Mouse (Mus musculus): ENCODE data around the gene Rab37. TPM values are rescaled to one million over a fixed set of nuclear protein-coding genes. Genes with fewer than 3 reads are reported as not detected.

Gene Rab37
- polyA plus RNA-seq, 1 experiment from 2014 or later = 1.7 TPM

GRCm38 (mm10) chr11:115107403-115107916 lies 16.2 kb downstream of the Rab37 start:
- Histone ChIP-seq H3K27ac (no peak overlapping the region), H3K36me3 (no peaks in the 10 kb centered on the region), H3K9me3 (no peaks in the 10 kb centered on the region), H3K9ac (no peak overlapping the region), H3K4me3 (no peak overlapping the region), H3K4me1 (peaks cover 4% of the 10 kb centered on the region; the same call in 1 of the 2 replicates), H3K27me3 (no peaks in the 10 kb centered on the region), H3K4me2 (no peak overlapping the region)
- 12% methylated on average over 4 of the region's 4 CpGs for WGBS
- no peak for ATAC-seq (ENCODE audit: borderline replicate concordance, extremely low read depth, low FRiP score, low TSS enrichment)

GRCm38 (mm10) chr11:115108176-115108575 lies 16.9 kb downstream of the Rab37 start:
- 74% methylated on average over 8 of the region's 8 CpGs for WGBS
- H3K36me3 ChIP-seq = no peaks in the 10 kb centered on the region
- peaks cover 4% of the 10 kb centered on the region; the same call in 1 of the 2 replicates for H3K4me1 ChIP-seq
- no peak overlapping the region for H3K4me3 ChIP-seq
- H3K9ac ChIP-seq = no peak overlapping the region
- no peak overlapping the region for H3K4me2 ChIP-seq
- no peaks in the 10 kb centered on the region for H3K9me3 ChIP-seq
- no peak overlapping the region for H3K27ac ChIP-seq
- no peaks in the 10 kb centered on the region for H3K27me3 ChIP-seq
- no peak for ATAC-seq (ENCODE audit: borderline replicate concordance, extremely low read depth, low FRiP score, low TSS enrichment)

GRCm38 (mm10) chr11:115110271-115110670 lies 19.0 kb downstream of the Rab37 start:
- Histone ChIP-seq H3K27ac (no peak overlapping the region), H3K9ac (no peak overlapping the region), H3K4me1 (peaks cover 4% of the 10 kb centered on the region; the same call in 1 of the 2 replicates), H3K36me3 (no peaks in the 10 kb centered on the region), H3K9me3 (no peaks in the 10 kb centered on the region), H3K4me3 (no peak overlapping the region), H3K4me2 (no peak overlapping the region), H3K27me3 (no peaks in the 10 kb centered on the region)
- no peak for ATAC-seq (ENCODE audit: borderline replicate concordance, extremely low read depth, low FRiP score, low TSS enrichment)
- WGBS = 79% methylated on average over 3 of the region's 5 CpGs

DNA sequence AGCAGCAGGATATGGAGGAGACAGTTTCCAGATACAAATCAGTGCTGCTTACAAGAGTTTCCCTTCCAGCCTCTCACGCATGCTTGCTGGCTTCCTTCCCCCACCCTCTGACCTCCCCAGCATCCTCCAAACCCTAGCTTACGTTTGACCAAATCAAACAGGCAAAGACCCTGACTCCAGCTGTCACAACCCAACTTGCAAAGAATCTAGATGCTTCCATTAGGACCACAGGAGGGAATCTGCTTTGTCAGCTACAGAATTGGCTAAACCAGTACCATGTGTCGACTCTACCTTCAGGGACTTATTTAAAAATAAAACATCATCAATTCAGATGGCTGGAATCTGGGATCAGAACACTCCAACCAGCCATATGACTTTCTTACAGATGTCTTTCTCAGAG lies 21.0 kb downstream of the Rab37 start:
- no peak for ATAC-seq (ENCODE audit: borderline replicate concordance, extremely low read depth, low FRiP score, low TSS enrichment)
- no peaks in the 10 kb centered on the region for H3K36me3 ChIP-seq
- H3K9ac ChIP-seq = no peak overlapping the region
- no peak overlapping the region for H3K27ac ChIP-seq
- no peak overlapping the region for H3K4me3 ChIP-seq
- H3K27me3 ChIP-seq = no peaks in the 10 kb centered on the region
- H3K4me1 ChIP-seq = peaks cover 3% of the 10 kb centered on the region; the same call in 1 of the 2 replicates
- no peaks in the 10 kb centered on the region for H3K9me3 ChIP-seq
- H3K4me2 ChIP-seq = no peak overlapping the region
- WGBS = 30% methylated on average over 3 of the region's 3 CpGs

DNA sequence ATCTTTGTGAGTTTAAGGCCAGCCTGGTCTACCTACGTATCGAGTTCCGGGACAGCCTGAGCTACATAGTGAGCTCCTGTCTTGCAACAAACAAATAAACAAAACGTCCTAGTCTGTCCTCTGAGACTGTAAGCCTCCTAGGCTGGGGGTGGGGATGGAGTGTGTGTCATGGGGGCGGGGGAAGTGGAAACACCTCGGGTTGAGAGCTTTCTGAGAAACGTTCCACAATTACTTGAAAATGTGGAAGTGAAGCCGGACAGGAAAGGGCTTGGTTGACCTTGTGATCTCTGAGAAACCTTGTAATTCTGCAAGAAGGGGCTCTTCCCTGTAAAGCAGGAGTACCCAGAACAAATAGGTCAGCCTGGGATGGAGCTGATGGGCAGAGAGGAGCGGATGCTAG lies 28.2 kb downstream of the Rab37 start:
- Histone ChIP-seq H3K4me1 (no peaks in the 10 kb centered on the region), H3K9me3 (no peaks in the 10 kb centered on the region), H3K36me3 (no peaks in the 10 kb centered on the region), H3K4me3 (no peak overlapping the region), H3K27ac (no peak overlapping the region), H3K9ac (no peak overlapping the region), H3K4me2 (no peak overlapping the region), H3K27me3 (no peaks in the 10 kb centered on the region)
- no peak for ATAC-seq (ENCODE audit: borderline replicate concordance, extremely low read depth, low FRiP score, low TSS enrichment)
- WGBS = 58% methylated on average over 9 of the region's 9 CpGs

GRCm38 (mm10) chr11:115128483-115128882 lies 37.3 kb downstream of the Rab37 start:
- Histone ChIP-seq H3K36me3 (no peaks in the 10 kb centered on the region), H3K27ac (no peak overlapping the region), H3K4me3 (no peak overlapping the region), H3K4me2 (no peak overlapping the region), H3K27me3 (no peaks in the 10 kb centered on the region), H3K4me1 (no peaks in the 10 kb centered on the region), H3K9ac (no peak overlapping the region), H3K9me3 (no peaks in the 10 kb centered on the region)
- 51% methylated on average over 4 of the region's 4 CpGs for WGBS
- ATAC-seq (ENCODE audit: borderline replicate concordance, extremely low read depth, low FRiP score, low TSS enrichment) = no peak

DNA sequence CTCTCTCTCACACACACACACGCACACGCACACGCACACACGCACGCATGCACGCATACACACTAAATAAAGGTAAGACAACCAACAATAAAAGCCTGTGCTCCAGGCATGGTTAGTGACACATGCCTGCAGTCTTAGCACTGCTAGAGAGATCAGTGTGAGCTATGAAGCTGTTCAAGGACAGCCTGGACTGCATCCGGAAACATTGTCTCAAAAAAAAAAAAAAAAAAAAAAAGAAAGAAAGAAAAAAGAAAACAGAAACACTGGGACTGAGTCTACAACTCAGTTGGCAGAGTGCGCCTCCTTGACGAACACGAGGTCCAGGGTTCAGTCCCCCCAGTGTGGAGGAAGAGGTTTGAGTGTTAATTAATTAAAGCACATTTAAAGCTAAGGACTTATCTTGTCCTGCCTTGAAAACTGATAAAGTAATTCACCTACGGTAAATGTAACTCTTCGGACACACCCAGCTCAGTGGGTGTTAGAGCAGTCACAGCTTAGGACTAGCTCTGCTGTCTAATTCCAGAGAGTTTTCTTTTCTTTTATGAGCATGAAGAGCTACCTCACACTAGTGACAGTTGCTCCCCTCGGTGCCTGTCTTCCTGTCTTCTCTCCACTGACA lies 38.4 kb downstream of the Rab37 start:
- no peak overlapping the region for H3K9ac ChIP-seq
- ATAC-seq (ENCODE audit: borderline replicate concordance, extremely low read depth, low FRiP score, low TSS enrichment) = no peak
- WGBS = 86% methylated on average over 13 of the region's 13 CpGs

GRCm38 (mm10) chr11:115131768-115132381 lies 40.6 kb downstream of the Rab37 start:
- H3K4me1 ChIP-seq = no peaks in the 10 kb centered on the region
- H3K9ac ChIP-seq = no peak overlapping the region
- WGBS = 70% methylated on average over 8 of the region's 8 CpGs
- no peak overlapping the region for H3K4me2 ChIP-seq
- H3K27ac ChIP-seq = no peak overlapping the region
- H3K9me3 ChIP-seq = no peaks in the 10 kb centered on the region
- no peak overlapping the region for H3K4me3 ChIP-seq
- no peaks in the 10 kb centered on the region for H3K36me3 ChIP-seq
- no peak for ATAC-seq (ENCODE audit: borderline replicate concordance, extremely low read depth, low FRiP score, low TSS enrichment)
- H3K27me3 ChIP-seq = no peaks in the 10 kb centered on the region

More for the DNA sequence above, 38.4 kb downstream of the Rab37 start:
- no peaks in the 10 kb centered on the region for H3K36me3 ChIP-seq
- H3K9me3 ChIP-seq = no peaks in the 10 kb centered on the region
- H3K4me1 ChIP-seq = no peaks in the 10 kb centered on the region
- no peak overlapping the region for H3K4me2 ChIP-seq
- H3K27me3 ChIP-seq = no peaks in the 10 kb centered on the region
- H3K4me3 ChIP-seq = no peak overlapping the region
- H3K27ac ChIP-seq = no peak overlapping the region

GRCm38 (mm10) chr11:115133800-115134199 lies 42.6 kb downstream of the Rab37 start, which contains the start of gene Cd300lf:
Gene Cd300lf, minus strand, starts transcription at chr11:115133992.
- H3K4me3 ChIP-seq = no peak within 1 kb of the TSS
- ATAC-seq (ENCODE audit: borderline replicate concordance, extremely low read depth, low FRiP score, low TSS enrichment) = no peak
- H3K9ac ChIP-seq = no peak within 1 kb of the TSS
- H3K4me1 ChIP-seq = no peaks in the 10 kb centered on the region
- WGBS = 76% methylated on average over 8 of the region's 8 CpGs
- no peaks in the 10 kb centered on the region for H3K36me3 ChIP-seq
- H3K27ac ChIP-seq = no peak within 1 kb of the TSS
- H3K9me3 ChIP-seq = no peaks in the 10 kb centered on the region
- no peak within 1 kb of the TSS for H3K4me2 ChIP-seq
- H3K27me3 ChIP-seq = no peaks in the 10 kb centered on the region

GRCm38 (mm10) chr11:115138597-115139262 lies 47.5 kb downstream of the Rab37 start:
- no peak overlapping the region for H3K9ac ChIP-seq
- no peak for ATAC-seq (ENCODE audit: borderline replicate concordance, extremely low read depth, low FRiP score, low TSS enrichment)
- H3K27ac ChIP-seq = no peak overlapping the region
- H3K4me2 ChIP-seq = no peak overlapping the region
- H3K4me3 ChIP-seq = no peak overlapping the region
- WGBS = 64% methylated on average over 5 of the region's 5 CpGs
- no peaks in the 10 kb centered on the region for H3K9me3 ChIP-seq
- no peaks in the 10 kb centered on the region for H3K36me3 ChIP-seq
- no peaks in the 10 kb centered on the region for H3K27me3 ChIP-seq
- no peaks in the 10 kb centered on the region for H3K4me1 ChIP-seq

- H3K27me3 ChIP-seq = peaks cover 4% of the 10 kb centered on the region; the same call in 1 of the 2 replicates
- H3K4me3 ChIP-seq = no peak overlapping the region
- H3K36me3 ChIP-seq = no peaks in the 10 kb centered on the region
- H3K27ac ChIP-seq = no peak overlapping the region
- H3K4me2 ChIP-seq = no peak overlapping the region
- no peak for ATAC-seq (ENCODE audit: borderline replicate concordance, extremely low read depth, low FRiP score, low TSS enrichment)
- H3K4me1 ChIP-seq = no peaks in the 10 kb centered on the region
- H3K9me3 ChIP-seq = no peaks in the 10 kb centered on the region
- H3K9ac ChIP-seq = no peak overlapping the region
- WGBS = 74% methylated on average over 2 of the region's 2 CpGs
Measured at GRCm38 (mm10) chr11:115141970-115142369, 50.7 kb downstream of the Rab37 start.

GRCm38 (mm10) chr11:115147813-115148212 lies 56.6 kb downstream of the Rab37 start:
- Histone ChIP-seq H3K4me3 (no peak overlapping the region), H3K4me1 (no peaks in the 10 kb centered on the region), H3K9ac (no peak overlapping the region), H3K4me2 (no peak overlapping the region), H3K27me3 (peaks cover 8% of the 10 kb centered on the region; the same call in 1 of the 2 replicates), H3K9me3 (no peaks in the 10 kb centered on the region), H3K36me3 (no peaks in the 10 kb centered on the region), H3K27ac (no peak overlapping the region)
- no peak for ATAC-seq (ENCODE audit: borderline replicate concordance, extremely low read depth, low FRiP score, low TSS enrichment)
- WGBS = 78% methylated on average over 4 of the region's 4 CpGs

Measured in lung, embryonic 15.5 days (tissue).